Mouse (Mus musculus) heart, postnatal 36 days (tissue): Measurements from ENCODE around the gene Cand1. TPM values are rescaled to one million over a fixed set of nuclear protein-coding genes. Genes with fewer than 3 reads are reported as not detected.

Source experiments
- total RNA-seq, 2 experiments: library from RNA; stranded (reverse); gene quantifications; 2 replicates each; pipeline ENCODE4 v1.2.3; 2021

Gene Cand1
- total RNA-seq, 2 experiments from 2014 or later = 39.1 to 49.1 TPM

Other genes starting within 250 kb of the Cand1 start
- gene Grip1, start 213.8 kb upstream of the Cand1 start, total RNA-seq = under 1 TPM; 0.42 to 0.43 TPM